Mouse (Mus musculus) stomach, postnatal 0 days (tissue): ENCODE measurements at regions not wholly inside any gene's neighbourhood (a gene's known extent, or its start where the extent isn't known, plus 50 kb on each side); places are given as distances from the start of the nearest gene placed in this dataset.

Experiments used
- CTCF ChIP-seq: IDR thresholded peaks from 2 replicates; pipeline ENCODE4 v1.5.1; 2016; ENCODE audit warnings: antibody characterized with exemption, low read depth, mild to moderate bottlenecking, moderate library complexity
- EP300 ChIP-seq: optimal IDR thresholded peaks from 2 replicates; pipeline ENCODE3; 2016; ENCODE audit warnings: antibody characterized with exemption

DNA sequence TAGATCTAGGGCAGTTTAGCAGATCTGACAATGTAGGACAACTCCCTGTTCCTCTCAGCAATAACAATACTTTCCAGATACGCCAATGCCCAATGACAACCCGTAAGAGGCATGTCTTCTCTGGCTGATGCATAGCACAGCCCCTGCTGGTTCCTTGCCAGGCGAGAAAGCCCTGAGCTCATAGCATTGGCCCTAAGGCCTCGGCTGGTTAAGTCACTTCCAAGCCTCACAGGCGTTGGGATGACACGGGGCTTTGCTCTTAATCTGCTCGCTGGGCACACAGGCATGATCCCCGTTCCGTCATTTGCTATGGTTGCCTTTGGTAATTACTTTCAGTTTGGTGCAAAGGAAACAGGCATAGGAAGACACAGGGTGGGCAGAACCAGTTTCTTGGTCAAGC is 111.0 kb upstream of the Sulf2 start:
- TF ChIP-seq CTCF (no peak), EP300 (no peak)
